Mouse (Mus musculus) urinary bladder, postnatal 4 days (tissue): ENCODE measurements at regions not wholly inside any gene's neighbourhood (a gene's known extent, or its start where the extent isn't known, plus 50 kb on each side); places are given as distances from the start of the nearest gene placed in this dataset.
"Not testable (repeated sequence)": the region's sequence is repeated elsewhere in the genome, so short reads cannot be mapped to it uniquely, and the experiment has no call there.

ENCODE experiments used
- DNase-seq, 2 experiments: peaks; one replicate each; pipeline ENCODE4 v3.0.0; 2021 to 2022; ENCODE audit warnings: low spot score in 2 of 2

- no peak for DNase-seq
These were observed 76.8 kb upstream of the Smg1 start for GRCm38 (mm10) chr7:118320307-118320706.

GRCm38 (mm10) chr7:118318432-118319135 is 75.1 kb upstream of the Smg1 start:
- no peak for DNase-seq

GRCm38 (mm10) chr7:118314886-118315285 is 71.4 kb upstream of the Smg1 start:
- DNase-seq, result not testable (repeated sequence)

GRCm38 (mm10) chr7:118314228-118314658 is 70.8 kb upstream of the Smg1 start:
- DNase-seq, result no peak

- DNase-seq, result no peak
These were observed 70.3 kb upstream of the Smg1 start for GRCm38 (mm10) chr7:118313818-118314217.

GRCm38 (mm10) chr7:118309733-118310132 is 66.3 kb upstream of the Smg1 start:
- DNase-seq, result no peak

- no peak for DNase-seq
These were observed 65.4 kb upstream of the Smg1 start for GRCm38 (mm10) chr7:118308882-118309281.

- DNase-seq, result peak; percentile 42 to 83
These were observed 61.3 kb upstream of the Smg1 start for GRCm38 (mm10) chr7:118304812-118305211.

- DNase-seq, result no peak
These were observed 60.9 kb upstream of the Smg1 start for GRCm38 (mm10) chr7:118304338-118304737.

GRCm38 (mm10) chr7:118303921-118304320 is 60.5 kb upstream of the Smg1 start:
- no peak for DNase-seq

GRCm38 (mm10) chr7:118300678-118301342 is 57.3 kb upstream of the Smg1 start:
- no peak for DNase-seq

- DNase-seq, result peak; percentile 69 to 89
These were observed 54.1 kb upstream of the Smg1 start for GRCm38 (mm10) chr7:118297613-118298012.

- DNase-seq, result no peak
These were observed 53.5 kb upstream of the Smg1 start for GRCm38 (mm10) chr7:118296856-118297518.

GRCm38 (mm10) chr7:118295855-118296254 is 52.4 kb upstream of the Smg1 start:
- DNase-seq, result no peak

- DNase-seq, result no peak
These were observed 51.8 kb upstream of the Smg1 start for GRCm38 (mm10) chr7:118295275-118295674.

- no peak for DNase-seq
These were observed 51.2 kb upstream of the Smg1 start for GRCm38 (mm10) chr7:118294637-118295036.
